Mouse (Mus musculus) urinary bladder, adult 18-20 months (tissue): ENCODE results near the gene Ldb3.

ENCODE experiments used
- DNase-seq, 2 experiments: peaks; one replicate each; pipeline ENCODE4 v3.0.0; 2022; ENCODE audit warnings: low spot score in 2 of 2, mixed read lengths in 2 of 2

The Ldb3 gene

DNA sequence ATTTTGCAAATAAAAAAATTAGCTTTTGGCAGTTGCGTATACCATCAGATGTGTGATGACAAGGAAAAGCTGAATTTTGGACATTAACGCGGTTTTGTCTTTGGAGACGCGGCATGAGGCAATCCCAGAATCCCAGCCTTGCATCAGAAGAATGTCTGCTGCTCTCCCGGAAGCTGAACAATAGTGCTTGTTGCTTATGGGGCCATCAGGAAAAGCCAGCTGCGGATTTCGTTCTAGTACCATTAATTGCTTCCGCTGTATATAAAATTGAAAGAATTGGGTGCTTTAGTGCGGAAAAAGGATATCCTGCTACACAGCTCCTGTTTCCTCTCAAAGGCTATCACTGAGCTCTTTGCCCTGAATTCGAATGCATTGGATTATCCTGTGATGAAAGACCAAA is 76.6 kb downstream of the Ldb3 start:
- DNase-seq = no peak

- DNase-seq = no peak
Measured at GRCm38 (mm10) chr14:34508842-34509439, 79.5 kb downstream of the Ldb3 start.

DNA sequence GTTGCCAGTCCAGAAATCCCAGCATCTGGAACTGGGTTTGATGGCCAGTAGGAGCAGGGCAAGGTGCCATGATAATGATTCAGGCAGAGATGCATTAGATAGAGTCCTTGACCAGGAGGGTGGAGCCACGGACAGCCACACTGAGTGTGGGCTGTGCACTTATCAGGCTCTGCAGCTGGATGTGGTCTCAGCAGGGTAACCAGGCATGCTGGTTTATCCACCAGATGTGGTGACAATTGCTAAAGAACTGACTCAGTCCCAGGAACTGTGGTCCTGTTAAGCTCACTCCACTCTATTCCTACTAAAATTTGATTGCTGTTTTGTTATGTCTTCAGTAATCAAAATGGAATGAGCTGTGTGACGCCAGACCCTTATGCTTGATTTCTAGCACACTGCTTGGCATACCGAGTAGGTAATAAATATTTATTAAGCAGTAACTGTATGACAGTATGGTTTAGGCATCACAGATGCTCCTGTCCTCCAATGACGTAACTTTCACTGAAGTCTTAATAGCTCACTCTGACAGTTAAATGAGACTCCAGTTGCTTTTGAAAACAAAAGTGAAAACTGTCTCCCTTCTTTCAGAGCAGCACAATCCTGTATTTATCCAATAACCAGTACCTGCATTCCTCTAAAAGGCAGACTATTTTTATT is 80.2 kb downstream of the Ldb3 start:
- no peak for DNase-seq

- DNase-seq = no peak
Measured at GRCm38 (mm10) chr14:34505309-34505708, 83.2 kb downstream of the Ldb3 start.

DNA sequence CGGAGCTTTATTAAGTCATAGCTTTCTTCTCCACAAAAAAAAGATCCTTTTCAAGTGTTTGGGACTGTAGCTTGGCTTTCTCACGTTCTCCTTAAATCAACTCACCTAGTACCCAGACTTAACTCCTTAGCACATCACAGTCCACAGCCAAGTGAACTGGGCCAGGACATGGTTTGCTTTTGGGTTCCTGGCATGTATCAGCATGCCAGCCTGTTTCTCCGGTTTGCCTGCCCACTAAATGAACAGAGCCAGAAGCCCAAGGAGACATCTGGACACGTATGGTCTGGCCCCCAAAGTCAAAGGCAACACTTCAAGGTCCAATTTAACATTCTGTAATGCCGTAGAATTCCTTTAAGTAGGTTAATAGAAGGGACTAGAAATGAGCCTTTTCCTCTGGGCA is 84.1 kb downstream of the Ldb3 start:
- DNase-seq = peak; percentile 42 to 70

- no peak for DNase-seq
Measured at GRCm38 (mm10) chr14:34503759-34504158, 84.7 kb downstream of the Ldb3 start.

DNA sequence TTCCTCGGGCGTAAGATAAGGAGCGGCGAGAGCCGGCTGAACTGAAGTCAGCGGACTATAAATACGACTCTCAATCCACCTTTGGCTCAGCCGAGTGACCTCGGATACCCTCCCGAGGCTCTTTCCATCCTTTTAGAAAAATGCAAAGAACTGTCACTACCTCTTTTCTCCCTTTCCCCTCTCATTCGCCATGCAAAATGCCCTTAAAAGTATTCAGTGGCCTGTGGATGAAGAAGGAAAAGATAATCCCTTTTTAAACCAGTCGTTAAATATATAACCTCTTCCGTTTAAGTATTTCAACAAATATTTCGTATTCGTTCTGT is 85.2 kb downstream of the Ldb3 start, which contains the start of gene Bmpr1a:
Gene Bmpr1a (minus strand): TSS at position 17 of the 323 bp plus-strand sequence.
- no peak for DNase-seq

GRCm38 (mm10) chr14:34502475-34503324 is 85.8 kb downstream of the Ldb3 start:
- DNase-seq = peak; percentile 80 to 85

- peak in 1 of 2 experiments; percentile 68 for DNase-seq
Measured at GRCm38 (mm10) chr14:34501804-34502474, 86.5 kb downstream of the Ldb3 start.

DNA sequence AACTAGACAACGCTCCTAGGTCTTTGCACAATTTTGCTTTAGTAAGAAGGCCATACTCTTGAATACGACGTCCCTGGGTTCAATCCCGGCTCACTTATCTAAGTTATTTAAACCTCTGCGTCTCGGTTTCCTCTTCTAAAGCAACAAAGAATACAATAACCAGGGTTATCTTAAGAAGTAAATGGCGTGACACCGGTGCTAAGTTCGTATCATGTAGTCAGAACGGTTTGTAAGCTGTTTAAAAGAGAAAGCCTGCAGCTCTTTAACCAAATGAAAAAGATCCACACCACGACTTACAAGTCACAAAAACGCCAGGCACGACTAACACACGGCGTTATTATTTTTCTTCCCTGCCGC is 87.1 kb downstream of the Ldb3 start:
- no peak for DNase-seq

- no peak for DNase-seq
Measured at GRCm38 (mm10) chr14:34500309-34500708, 88.2 kb downstream of the Ldb3 start.

DNA sequence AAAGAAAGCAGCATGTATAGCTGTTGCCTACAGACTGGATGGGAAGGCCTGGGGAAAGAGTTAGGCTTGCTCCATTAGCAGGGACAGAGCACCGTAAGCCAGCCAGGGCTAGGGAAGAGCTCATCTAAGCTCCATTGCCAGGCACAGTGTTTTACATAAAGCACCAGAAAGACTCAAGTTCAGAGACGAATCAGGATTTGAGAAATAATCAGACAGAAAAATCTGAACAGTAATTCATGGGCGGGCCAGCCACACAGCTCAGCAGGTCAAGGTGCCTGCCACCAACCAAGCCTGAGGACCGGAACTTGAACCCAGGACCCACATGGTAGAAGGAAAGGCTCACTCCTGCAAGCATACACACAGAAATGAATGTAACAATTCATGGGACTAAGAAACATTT is 88.8 kb downstream of the Ldb3 start:
- DNase-seq = no peak

DNA sequence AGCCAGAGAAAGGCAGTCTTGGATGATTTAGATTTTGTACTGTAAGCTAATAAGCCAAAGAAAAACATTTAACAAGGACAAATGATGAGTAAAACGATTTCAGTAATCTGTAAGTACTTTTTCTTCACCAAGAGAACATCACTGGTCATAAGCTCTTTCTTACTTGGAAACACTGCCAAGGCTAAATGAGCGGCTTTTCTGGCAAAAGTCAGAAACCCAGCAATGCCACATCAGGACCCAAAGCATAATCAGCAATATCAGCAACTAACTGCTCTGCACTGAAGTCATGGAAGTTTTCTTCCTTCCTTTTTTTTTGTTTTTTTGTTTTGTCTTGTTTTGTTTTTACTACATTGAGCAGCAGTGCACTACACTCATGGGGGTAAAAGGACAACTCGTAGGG is 91.1 kb downstream of the Ldb3 start:
- DNase-seq = no peak

GRCm38 (mm10) chr14:34493682-34494081 is 94.8 kb downstream of the Ldb3 start:
- no peak for DNase-seq

- DNase-seq = no peak
Measured at GRCm38 (mm10) chr14:34492688-34493087, 95.8 kb downstream of the Ldb3 start.

DNA sequence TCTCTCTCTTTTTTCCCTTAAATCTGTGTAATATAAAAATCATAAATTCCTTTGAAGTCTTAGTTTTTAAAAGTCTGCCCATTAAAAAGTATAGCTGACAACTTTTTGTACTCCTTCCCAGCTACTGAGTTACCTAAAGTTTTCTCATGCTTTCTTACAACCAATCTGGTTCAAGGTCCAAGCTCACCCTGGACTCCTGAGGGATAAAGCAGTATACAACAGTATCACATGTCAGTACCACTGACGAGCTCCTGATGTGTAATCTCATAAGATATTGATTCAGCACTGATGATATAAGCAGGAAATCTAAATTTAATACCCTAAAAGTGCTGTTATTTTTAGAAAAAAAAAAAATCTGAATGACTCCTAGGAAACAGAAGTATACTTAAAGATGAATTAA is 97.5 kb downstream of the Ldb3 start:
- DNase-seq = no peak

DNA sequence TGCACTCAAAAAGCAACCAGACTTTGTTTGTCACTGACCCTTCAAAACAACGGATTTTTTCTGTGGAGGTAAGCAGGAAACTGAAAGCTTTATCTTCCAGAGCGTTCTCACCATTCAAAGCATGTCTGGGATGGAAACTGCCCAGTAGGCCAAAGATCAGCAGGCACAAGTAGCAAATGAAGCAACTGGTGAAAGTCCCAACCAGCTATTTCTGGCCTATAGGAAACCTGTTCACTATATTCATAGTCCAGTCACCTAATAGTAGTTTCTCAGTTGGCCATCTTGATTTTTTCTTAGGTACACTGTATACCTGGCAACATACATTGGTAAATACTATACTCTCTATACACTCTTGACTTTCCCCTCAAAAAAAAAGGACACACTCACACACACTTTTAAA is 98.6 kb downstream of the Ldb3 start:
- no peak for DNase-seq

DNA sequence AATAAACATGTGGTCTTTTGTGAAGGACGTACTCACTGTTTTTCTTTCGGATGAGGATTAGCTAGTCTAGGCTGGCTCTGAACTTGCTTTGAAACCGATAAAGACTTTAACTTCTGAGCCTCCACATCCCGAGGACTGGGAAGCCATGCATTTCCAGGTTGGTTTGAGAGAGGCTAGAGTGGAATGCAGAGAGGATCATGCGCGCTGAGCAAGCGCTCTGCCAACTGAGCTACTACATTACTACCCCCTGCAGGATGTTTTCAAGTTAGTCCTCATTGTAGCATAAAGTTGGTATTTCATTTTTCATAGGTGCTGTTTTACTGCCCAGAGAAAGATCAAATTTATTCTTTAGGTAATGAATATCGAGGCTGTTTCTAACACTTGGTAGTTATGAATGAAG is 102.3 kb downstream of the Ldb3 start:
- DNase-seq = no peak

GRCm38 (mm10) chr14:34483469-34484341 is 104.8 kb downstream of the Ldb3 start:
- no peak for DNase-seq
